29 mouse cellular contexts compared by ENCODE assay signal in the genomic region with DNA sequence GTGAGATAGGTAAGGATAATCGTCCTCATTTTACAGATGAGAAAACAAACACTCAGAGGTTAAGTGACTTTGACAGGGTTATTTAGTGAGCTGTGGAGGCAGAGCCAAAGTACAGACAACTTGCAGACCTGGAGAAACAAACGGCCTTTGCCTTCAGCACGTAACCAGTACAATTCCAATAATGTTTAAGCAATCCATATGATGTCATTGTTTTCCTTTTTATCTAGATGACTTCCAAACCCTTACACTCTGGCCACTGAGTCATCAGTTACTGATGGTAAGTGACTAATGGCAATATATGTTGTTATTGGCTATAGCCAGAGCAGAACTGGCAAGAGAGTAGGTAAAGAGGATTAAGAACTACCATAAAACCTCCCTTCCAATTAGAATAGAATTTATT.
A peak's percentile ranks its signal among the peaks of the same experiment; 100 is the strongest.
DNase-seq lines count a peak whose midpoint lies in the region; ATAC-seq lines count a peak whose summit lies in the region.
"Had no signal": no experiment of that assay in that cellular context is flagged by ENCODE, and none has a peak within 500 bp of the region (broad histone marks: within the 10 kb centered on the region; RNA-seq: fewer than 3 reads in every experiment).

No protein-coding gene starts in this region.

- H3K4me1 ChIP-seq in liver, embryonic 16.5 days (ENCODE audit: control insufficient read depth, low read depth, low read length) = peaks cover 4% of the 10 kb centered on the region
- H3K4me1 ChIP-seq in forebrain, embryonic 12.5 days = peaks cover 24% of the 10 kb centered on the region
- H3K4me1 ChIP-seq: stomach, embryonic 15.5 days had no signal

- no peak for DNase-seq in liver
- DNase-seq in fat pad, adult 2 months (ENCODE audit: extremely low read depth, low read depth, low spot score) = peak; percentile 90
- peak; percentile 37 for DNase-seq in large intestine, adult 2 months (ENCODE audit: low read depth, low spot score)
- DNase-seq in testis, postnatal 10 days (ENCODE audit: low spot score) = no peak
- no peak for DNase-seq in layer of hippocampus, postnatal 36 days
- DNase-seq: adrenal gland, adult 8-10 months; cerebellum, adult 8-10 months; cerebellum, postnatal 25 days; gastrocnemius, postnatal 25 days; heart, adult 18-20 months; heart, postnatal 36 days; kidney, adult 2 months; lung, adult 18-20 months; lung, postnatal 4 days; retina, postnatal 1 day; right cerebral cortex, postnatal 14 days; thymus, adult 18-20 months; thymus, postnatal 25 days had no signal

- no peaks in the 10 kb centered on the region for H3K27me3 ChIP-seq in liver, embryonic 16.5 days (ENCODE audit: control insufficient read depth, insufficient read depth, low read depth, low read length)
- 0 out of 2 replicates have a peak, but pooled peaks cover 6% of the 10 kb centered on the region for H3K27me3 ChIP-seq in forebrain, embryonic 12.5 days
- H3K27me3 ChIP-seq: forebrain, embryonic 15.5 days; hindbrain, embryonic 12.5 days; stomach, embryonic 15.5 days had no signal

- H3K36me3 ChIP-seq in liver, embryonic 16.5 days (ENCODE audit: control insufficient read depth, insufficient read depth) = no peaks in the 10 kb centered on the region
- no peaks in the 10 kb centered on the region for H3K36me3 ChIP-seq in forebrain, embryonic 12.5 days (replicated peaks)
- H3K36me3 ChIP-seq: forebrain, embryonic 15.5 days; hindbrain, embryonic 12.5 days; limb, embryonic 13.5 days; midbrain, embryonic 12.5 days; stomach, embryonic 15.5 days had no signal

- 44% methylated on average over 3 of the region's 3 CpGs for WGBS in liver, embryonic 16.5 days (ENCODE audit: insufficient replicate concordance)
- WGBS in large intestine, adult 2 months = 21% methylated on average over 3 of the region's 3 CpGs
- 78% methylated on average over 3 of the region's 3 CpGs for WGBS in forebrain, embryonic 12.5 days

- no peaks in the 10 kb centered on the region for H3K9me3 ChIP-seq in liver, embryonic 16.5 days (replicated peaks; ENCODE audit: control insufficient read depth, low read length)
- H3K9me3 ChIP-seq in forebrain, embryonic 12.5 days = no peaks in the 10 kb centered on the region
- H3K9me3 ChIP-seq: forebrain, embryonic 15.5 days; hindbrain, embryonic 12.5 days; limb, embryonic 13.5 days; megakaryocyte, embryonic 14.5 days; midbrain, embryonic 12.5 days; stomach, embryonic 15.5 days had no signal

- H3K27ac ChIP-seq in liver, embryonic 16.5 days (ENCODE audit: low read length) = no peak overlapping the region
- no peak overlapping the region for H3K27ac ChIP-seq in forebrain, embryonic 12.5 days
- H3K27ac ChIP-seq: forebrain, embryonic 15.5 days; hindbrain, embryonic 12.5 days; kidney, postnatal 0 days; limb, embryonic 13.5 days; midbrain, embryonic 12.5 days; stomach, embryonic 15.5 days had no signal

- ATAC-seq in liver, embryonic 16.5 days (ENCODE audit: low read depth) = peak; percentile 65
- ATAC-seq in forebrain, embryonic 12.5 days (ENCODE audit: low FRiP score) = no peak
- ATAC-seq: forebrain, embryonic 15.5 days; lung, postnatal 0 days had no signal

- H3K4me3 ChIP-seq in liver, embryonic 16.5 days (ENCODE audit: low read depth, low read length) = no peak overlapping the region
- no peak overlapping the region for H3K4me3 ChIP-seq in forebrain, embryonic 12.5 days (replicated peaks)
- H3K4me3 ChIP-seq: forebrain, embryonic 15.5 days; hindbrain, embryonic 12.5 days; limb, embryonic 13.5 days; megakaryocyte, embryonic 14.5 days; midbrain, embryonic 12.5 days; stomach, embryonic 15.5 days had no signal

- no peak overlapping the region for H3K4me2 ChIP-seq in liver, embryonic 16.5 days (ENCODE audit: low read depth, low read length)
- no peak overlapping the region for H3K4me2 ChIP-seq in forebrain, embryonic 12.5 days
- H3K4me2 ChIP-seq: forebrain, embryonic 15.5 days; heart, embryonic 11.5 days; hindbrain, embryonic 12.5 days; limb, embryonic 13.5 days; midbrain, embryonic 12.5 days; stomach, embryonic 15.5 days had no signal

- H3K9ac ChIP-seq in liver, embryonic 16.5 days (ENCODE audit: low read depth, low read length) = no peak overlapping the region
- no peak overlapping the region for H3K9ac ChIP-seq in forebrain, embryonic 12.5 days
- H3K9ac ChIP-seq: forebrain, embryonic 15.5 days; hindbrain, embryonic 12.5 days; limb, embryonic 13.5 days; midbrain, embryonic 12.5 days; stomach, embryonic 15.5 days had no signal

Comparison
In these comparisons a context has a peak if more than half of its experiments do, and no peak if none do; other contexts are left out.
1. DNase-seq: peak in fat pad, adult 2 months (single experiment) and large intestine, adult 2 months (single experiment); none in liver (single experiment), testis, postnatal 10 days (single experiment) and layer of hippocampus, postnatal 36 days (0 of 2).